Mouse (Mus musculus) liver, embryonic 18 days (tissue): Measurements from ENCODE around the gene Btbd35f13. TPM values are rescaled to one million over a fixed set of nuclear protein-coding genes. Genes with fewer than 3 reads are reported as not detected.

Experiments used
- polyA plus RNA-seq: library from polyadenylated mRNA; depleted of rRNA; stranded (reverse); fragments of >200 nt; gene quantifications from 2 replicates; pipeline ENCODE4 v1.2.3, GENCODE M21; 2012; rRNA removed

Btbd35f13 gene
- polyA plus RNA-seq = not detected in 2 replicates

DNA sequence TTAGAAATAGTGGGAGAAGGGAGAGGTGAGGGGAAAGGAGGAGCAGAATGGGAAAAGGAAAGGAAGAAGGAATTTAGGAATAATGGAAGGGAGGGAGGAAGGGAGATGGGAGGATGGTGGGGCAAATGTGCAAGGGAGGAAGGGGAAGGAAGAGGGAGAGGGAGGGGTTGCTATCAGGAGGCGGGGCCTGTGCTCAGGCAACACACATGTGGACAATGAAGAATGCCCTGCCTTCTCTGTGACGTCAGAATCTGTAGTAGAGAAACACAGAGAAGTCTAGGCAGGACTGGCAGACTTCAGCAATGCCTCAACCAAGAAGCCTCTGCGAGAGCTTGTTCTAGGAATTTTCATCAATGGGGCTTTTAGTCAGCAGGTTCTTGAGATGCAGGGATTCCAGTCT lies at the start of gene Btbd35f13:
Btbd35f13 (plus strand) TSS at position 301 of the 400 bp plus-strand sequence.

GRCm38 (mm10) chrX:33702249-33702648 lies 45.3 kb downstream of the Btbd35f13 start, which contains the start of gene Btbd35f14:
TSS of gene Btbd35f14 (minus strand) at chrX:33702349.

Other genes with a start within 250 kb of the Btbd35f13 start
- not detected in 2 replicates for gene Btbd35f15, start 79.9 kb upstream of the Btbd35f13 start, polyA plus RNA-seq
- not detected in 2 replicates for gene Btbd35f14, start 45.2 kb downstream of the Btbd35f13 start, polyA plus RNA-seq